Mouse (Mus musculus) naive thymus-derived CD4-positive, alpha-beta T cell, adult 5 months (primary cell): ENCODE data around the gene Zfp365. TPM values are rescaled to one million over a fixed set of nuclear protein-coding genes. Genes with fewer than 3 reads are reported as not detected.

Experiments
- polyA plus RNA-seq: library from polyadenylated mRNA; unstranded; fragments of 100-300 nt; shearing (Covaris generic); gene quantifications from one replicate; pipeline ENCODE4 v1.2.1, GENCODE M21; 2017

Gene Zfp365
- polyA plus RNA-seq = 2.5 TPM

GRCm38 (mm10) chr10:67912337-67912776 is at the start of gene Zfp365:
Gene Zfp365, minus strand, starts transcription at chr10:67912662.

Other genes with a start within 250 kb of the Zfp365 start
- gene Rtkn2, start 66.9 kb upstream of the Zfp365 start, polyA plus RNA-seq = 0.22 TPM